Mouse (Mus musculus): ENCODE results near the gene Stard3nl.
"Not testable (repeated sequence)": the region's sequence is repeated elsewhere in the genome, so short reads cannot be mapped to it uniquely, and the experiment has no call there.

Stard3nl gene

GRCm38 (mm10) chr13:19385226-19385625, 10.4 kb downstream of the Stard3nl start:
- DNase-seq (ENCODE audit: low spot score) = no peak

- DNase-seq (ENCODE audit: low spot score) = no peak
These were observed 14.3 kb downstream of the Stard3nl start for GRCm38 (mm10) chr13:19381112-19381828.

- DNase-seq (ENCODE audit: low spot score) = no peak
These were observed 16.3 kb downstream of the Stard3nl start for GRCm38 (mm10) chr13:19379313-19379712.

GRCm38 (mm10) chr13:19372133-19372729, 23.4 kb downstream of the Stard3nl start:
- no peak for DNase-seq (ENCODE audit: low spot score)

GRCm38 (mm10) chr13:19368817-19369216, 26.8 kb downstream of the Stard3nl start:
- no peak for DNase-seq (ENCODE audit: low spot score)

- no peak for DNase-seq (ENCODE audit: low spot score)
These were observed 28.1 kb downstream of the Stard3nl start for GRCm38 (mm10) chr13:19367536-19367935.

- no peak for DNase-seq (ENCODE audit: low spot score)
These were observed 28.7 kb downstream of the Stard3nl start for GRCm38 (mm10) chr13:19366866-19367265.

- DNase-seq (ENCODE audit: low spot score) = peak; percentile 62
These were observed 30.0 kb downstream of the Stard3nl start for GRCm38 (mm10) chr13:19365596-19365995.

- DNase-seq (ENCODE audit: low spot score) = peak; percentile 65
These were observed 31.3 kb downstream of the Stard3nl start for GRCm38 (mm10) chr13:19364245-19364772.

GRCm38 (mm10) chr13:19362358-19362757, 33.2 kb downstream of the Stard3nl start:
- no peak for DNase-seq (ENCODE audit: low spot score)

GRCm38 (mm10) chr13:19358027-19358426, 37.6 kb downstream of the Stard3nl start:
- DNase-seq (ENCODE audit: low spot score) = no peak

GRCm38 (mm10) chr13:19357301-19357700, 38.3 kb downstream of the Stard3nl start:
- DNase-seq (ENCODE audit: low spot score) = no peak

GRCm38 (mm10) chr13:19356720-19357119, 38.9 kb downstream of the Stard3nl start:
- DNase-seq (ENCODE audit: low spot score) = no peak

GRCm38 (mm10) chr13:19356120-19356519, 39.5 kb downstream of the Stard3nl start:
- DNase-seq (ENCODE audit: low spot score) = no peak

- no peak for DNase-seq (ENCODE audit: low spot score)
These were observed 42.8 kb downstream of the Stard3nl start for GRCm38 (mm10) chr13:19352795-19353194.

GRCm38 (mm10) chr13:19340356-19340755, 55.2 kb downstream of the Stard3nl start:
- not testable (repeated sequence) for DNase-seq (ENCODE audit: low spot score)

GRCm38 (mm10) chr13:19336310-19336709, 59.3 kb downstream of the Stard3nl start:
- not testable (repeated sequence) for DNase-seq (ENCODE audit: low spot score)
